Comparison of ENCODE assay signal across 8 mouse cellular contexts in the genomic region with DNA sequence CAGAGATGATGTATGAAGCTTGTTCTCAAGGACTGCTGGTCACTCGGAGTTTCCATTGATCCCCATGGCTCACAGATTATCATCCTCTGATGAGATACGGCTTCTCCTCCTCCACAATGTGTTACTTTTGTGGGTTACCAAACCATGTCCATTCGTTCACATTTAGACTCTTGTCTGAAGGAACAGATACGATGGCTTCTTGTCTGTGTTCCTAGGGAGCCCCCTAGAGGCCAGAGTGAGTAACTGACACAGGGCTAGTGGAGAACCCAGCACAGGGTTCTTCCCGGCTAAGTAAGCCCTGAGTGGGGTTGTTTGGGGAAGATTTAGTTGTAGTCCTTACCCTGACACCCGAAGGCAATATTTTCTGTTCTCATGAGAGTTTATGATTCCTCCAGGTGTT. TPM values are rescaled to one million over a fixed set of nuclear protein-coding genes. Genes with fewer than 3 reads are reported as not detected.
DNase-seq lines count a peak whose midpoint lies in the region; ATAC-seq lines count a peak whose summit lies in the region.

No protein-coding gene starts in this region.

- H3K9me3 ChIP-seq in kidney, embryonic 15.5 days (replicated peaks): 0 out of 2 replicates have a peak, but pooled peaks cover 6% of the 10 kb centered on the region
- H3K9me3 ChIP-seq in neural tube, embryonic 11.5 days (ENCODE audit: control insufficient read depth, low read length): no peaks in the 10 kb centered on the region

- peak; percentile 38; the same call in 1 of the 2 replicates for ATAC-seq in kidney, embryonic 15.5 days (replicated peaks; ENCODE audit: low FRiP score)
- peak; percentile 69 for ATAC-seq in neural tube, embryonic 11.5 days (ENCODE audit: insufficient read depth, low FRiP score, low TSS enrichment)

- H3K36me3 ChIP-seq in kidney, embryonic 15.5 days: no peaks in the 10 kb centered on the region
- H3K36me3 ChIP-seq in neural tube, embryonic 11.5 days (ENCODE audit: control insufficient read depth, insufficient read depth, low read length): no peaks in the 10 kb centered on the region

- peaks cover 22% of the 10 kb centered on the region for H3K4me1 ChIP-seq in kidney, embryonic 15.5 days
- H3K4me1 ChIP-seq in neural tube, embryonic 11.5 days (ENCODE audit: control insufficient read depth, insufficient read depth, low read length): peaks cover 4% of the 10 kb centered on the region; the same call in 1 of the 2 replicates

- no peak overlapping the region for H3K9ac ChIP-seq in kidney, embryonic 15.5 days
- H3K9ac ChIP-seq in neural tube, embryonic 11.5 days (ENCODE audit: low read length): no peak overlapping the region

- peak; percentile 90 for DNase-seq in CD4-positive, CD25-positive, alpha-beta regulatory T cell, adult 2 months (ENCODE audit: low read depth, low spot score)
- peak; percentile 72 for DNase-seq in adrenal gland, adult 2 months
- DNase-seq in embryo, embryonic 11 days: peak; percentile 87
- peak; percentile 69 to 72 for DNase-seq in heart, adult 9 months (ENCODE audit: low spot score in 2 of 2)
- DNase-seq in liver: peak; percentile 68
- DNase-seq in neural tube, embryonic 11.5 days (ENCODE audit: low spot score): peak; percentile 70
- DNase-seq in telencephalon, adult 2 months (ENCODE audit: low read depth, low spot score): peak; percentile 47

- WGBS in kidney, embryonic 15.5 days: 6% methylated on average over 6 of the region's 6 CpGs
- WGBS in neural tube, embryonic 11.5 days: 12% methylated on average over 6 of the region's 6 CpGs

- H3K27ac ChIP-seq in kidney, embryonic 15.5 days: no peak overlapping the region
- H3K27ac ChIP-seq in neural tube, embryonic 11.5 days (ENCODE audit: low read depth, low read length): no peak overlapping the region

- no peak overlapping the region for H3K4me2 ChIP-seq in kidney, embryonic 15.5 days
- no peak overlapping the region for H3K4me2 ChIP-seq in neural tube, embryonic 11.5 days (ENCODE audit: low read depth)

- no peak overlapping the region for H3K4me3 ChIP-seq in kidney, embryonic 15.5 days (replicated peaks)
- H3K4me3 ChIP-seq in neural tube, embryonic 11.5 days (ENCODE audit: low read depth, low read length): no peak overlapping the region

- H3K27me3 ChIP-seq in kidney, embryonic 15.5 days: no peaks in the 10 kb centered on the region
- no peaks in the 10 kb centered on the region for H3K27me3 ChIP-seq in neural tube, embryonic 11.5 days (ENCODE audit: control insufficient read depth, insufficient read depth, low read length)

RNA-seq across cellular contexts. Expression of a gene that starts 8.3 kb away (rescaled TPM):
- total RNA-seq in adrenal gland, adult 2 months (2021): 10 to 100 TPM; 39.4 to 48.5 TPM
- 7.6 and 9.9 TPM in 2 replicates for polyA plus RNA-seq in adrenal gland, adult 2 months (2012; rRNA removed)
- 56.1 and 59.9 TPM in 2 replicates for polyA plus RNA-seq in kidney, embryonic 15.5 days (2015; fragmentation: Nextera tagmentation; extraction: Ambion mirVana)
- polyA plus RNA-seq in neural tube, embryonic 11.5 days (2014; fragmentation: Nextera tagmentation; extraction: Ambion mirVana): 70.5 and 82.3 TPM in 2 replicates

RNA-seq across cellular contexts. Expression of a gene that starts 21.7 kb away (rescaled TPM):
- total RNA-seq in adrenal gland, adult 2 months (2021): 1 to 10 TPM; 4.3 to 9.5 TPM
- 6.3 and 7.6 TPM in 2 replicates for polyA plus RNA-seq in adrenal gland, adult 2 months (2012; rRNA removed)
- polyA plus RNA-seq in kidney, embryonic 15.5 days (2015; fragmentation: Nextera tagmentation; extraction: Ambion mirVana): 16.6 and 17.7 TPM in 2 replicates
- 0.62 and 0.70 TPM in 2 replicates for polyA plus RNA-seq in neural tube, embryonic 11.5 days (2014; fragmentation: Nextera tagmentation; extraction: Ambion mirVana)

RNA-seq across cellular contexts. Expression of a gene that starts 54.7 kb away (rescaled TPM):
- total RNA-seq in adrenal gland, adult 2 months (2021): 1 to 10 TPM; 5.2 to 5.9 TPM
- polyA plus RNA-seq in adrenal gland, adult 2 months (2012; rRNA removed): 4.1 and 5.3 TPM in 2 replicates
- polyA plus RNA-seq in kidney, embryonic 15.5 days (2015; fragmentation: Nextera tagmentation; extraction: Ambion mirVana): 6.7 and 7.3 TPM in 2 replicates
- 2.3 and 3.1 TPM in 2 replicates for polyA plus RNA-seq in neural tube, embryonic 11.5 days (2014; fragmentation: Nextera tagmentation; extraction: Ambion mirVana)
